Mouse (Mus musculus) stomach, postnatal 0 days (tissue): Measurements from ENCODE around the gene Gm21885.
"Not testable (repeated sequence)": the region's sequence is repeated elsewhere in the genome, so short reads cannot be mapped to it uniquely, and the experiment has no call there.

ENCODE experiments used
- CTCF ChIP-seq: IDR thresholded peaks from 2 replicates; pipeline ENCODE4 v1.5.1; 2016; ENCODE audit warnings: antibody characterized with exemption, low read depth, mild to moderate bottlenecking, moderate library complexity
- EP300 ChIP-seq: optimal IDR thresholded peaks from 2 replicates; pipeline ENCODE3; 2016; ENCODE audit warnings: antibody characterized with exemption

DNA sequence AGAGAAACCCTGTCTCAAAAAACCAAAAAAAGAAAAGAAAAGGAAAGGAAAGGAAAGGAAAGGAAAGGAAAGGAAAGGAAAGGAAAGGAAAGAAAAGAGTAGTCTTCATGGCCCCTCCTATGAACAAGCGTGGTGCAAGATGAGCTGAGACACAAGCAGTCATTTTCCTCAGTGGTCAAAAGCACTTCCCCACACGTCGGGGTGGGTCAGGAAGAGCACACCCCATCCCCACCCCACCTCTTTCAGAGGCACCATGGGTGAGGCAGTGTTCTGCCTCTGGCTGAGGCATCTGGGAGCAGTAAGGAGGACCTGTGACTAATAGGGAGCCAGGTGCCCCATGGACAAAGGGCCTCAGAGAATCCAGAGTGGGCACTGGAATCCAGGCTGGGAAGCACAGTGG, 15.5 kb upstream of the Gm21885 start:
- TF ChIP-seq CTCF, EP300: not testable (repeated sequence)
